Mouse (Mus musculus) limb, embryonic 12.5 days (tissue): ENCODE results near the gene Sox4. TPM values are rescaled to one million over a fixed set of nuclear protein-coding genes. Genes with fewer than 3 reads are reported as not detected.

Experiments used
- ATAC-seq: fragments of 200-750 bp; cut with Nextera tagmentation; 2 replicates; pipeline ENCODE4 v1.8.0; 2017; ENCODE audit warnings: low read depth, moderate TSS enrichment; ENCODE audit not compliant: insufficient number of reproducible peaks, insufficient read depth, low FRiP score, low TSS enrichment
- H3K27ac ChIP-seq: fragments of 300-500 bp; sonication (generic); 2 replicates; pipeline ENCODE4 v1.5.1; 2016; ENCODE audit warnings: mild to moderate bottlenecking, moderate library complexity
- H3K27me3 ChIP-seq: fragments of 300-500 bp; sonication (generic); 2 replicates; pipeline ENCODE4 v1.6.1; 2016; ENCODE audit warnings: mild to moderate bottlenecking, moderate library complexity
- H3K36me3 ChIP-seq: fragments of 300-500 bp; sonication (generic); 2 replicates; pipeline ENCODE4 v1.6.1; 2016; ENCODE audit warnings: mild to moderate bottlenecking, moderate library complexity
- H3K4me1 ChIP-seq: fragments of 300-500 bp; sonication (generic); replicated peaks from 2 replicates; pipeline ENCODE4 v1.6.1; 2016
- H3K4me2 ChIP-seq: fragments of 300-500 bp; sonication (generic); 2 replicates; pipeline ENCODE4 v1.6.1; 2016; ENCODE audit warnings: mild to moderate bottlenecking, moderate library complexity
- H3K4me3 ChIP-seq: fragments of 300-500 bp; sonication (generic); replicated peaks from 2 replicates; pipeline ENCODE4 v1.5.1; 2016; ENCODE audit warnings: mild to moderate bottlenecking
- H3K9ac ChIP-seq: fragments of 300-500 bp; sonication (generic); replicated peaks from 2 replicates; pipeline ENCODE4 v1.6.1; 2016; ENCODE audit warnings: mild to moderate bottlenecking, moderate library complexity
- H3K9me3 ChIP-seq: fragments of 300-500 bp; sonication (generic); 2 replicates; pipeline ENCODE4 v1.6.1; 2016; ENCODE audit warnings: mild to moderate bottlenecking, moderate library complexity
- WGBS: fragments of 180-500 bp; shearing (Covaris S2); methylation state at CpG from one replicate; pipeline ENCODE4 v1.1.7; 2016; 5-methylcytosine and 5-hydroxymethylcytosine counted together
- polyA plus RNA-seq: library from polyadenylated mRNA; unstranded; fragments of >200 nt; fragmentation: Nextera tagmentation; extraction: Ambion mirVana; gene quantifications from 2 replicates; pipeline ENCODE4 v1.2.1, GENCODE M21; 2016

Gene Sox4
- polyA plus RNA-seq, 1 experiment from 2014 or later, result 131 TPM

- no peak for ATAC-seq
- Histone ChIP-seq H3K4me1 (no peaks in the 10 kb centered on the region), H3K9me3 (no peaks in the 10 kb centered on the region), H3K4me3 (no peak overlapping the region), H3K27ac (no peak overlapping the region), H3K36me3 (no peaks in the 10 kb centered on the region), H3K9ac (no peak overlapping the region), H3K4me2 (no peak overlapping the region), H3K27me3 (no peaks in the 10 kb centered on the region)
- 83% methylated on average over 10 of the region's 10 CpGs for WGBS
These were observed 46.5 kb downstream of the Sox4 start for GRCm38 (mm10) chr13:28906981-28907380.
